In genomic region chr13:97545971-97546454, GRCm38 (mm10) we compare ENCODE assay signal across 8 mouse cellular contexts.
DNase-seq lines count a peak whose midpoint lies in the region; ATAC-seq and TF ChIP-seq lines count a peak whose summit lies in the region.

No protein-coding gene starts in this region.

- no peak overlapping the region for H3K4me2 ChIP-seq in midbrain, embryonic 14.5 days (ENCODE audit: low read length)

- DNase-seq in layer of hippocampus, adult 18-20 months (ENCODE audit: low spot score in 2 of 2): peak; percentile 60 to 75
- DNase-seq in layer of hippocampus, postnatal 10 days (ENCODE audit: low spot score in 2 of 2): no peak
- DNase-seq in fibroblast of lung, adult 2 months (ENCODE audit: low read depth): peak; percentile 62
- DNase-seq in midbrain, embryonic 14.5 days: peak; percentile 39
- no peak for DNase-seq in kidney, postnatal 14 days
- DNase-seq in thymus, postnatal 25 days: no peak
- DNase-seq in urinary bladder, postnatal 10 days (ENCODE audit: low spot score): no peak

- no peaks in the 10 kb centered on the region for H3K36me3 ChIP-seq in midbrain, embryonic 14.5 days (ENCODE audit: control insufficient read depth, insufficient read depth, low read length)

- peak overlapping the region; percentile 95 for H3K27ac ChIP-seq in bone marrow macrophage, adult 2 months (ENCODE audit: insufficient read depth, low read depth, low read length)
- no peak overlapping the region for H3K27ac ChIP-seq in midbrain, embryonic 14.5 days (replicated peaks; ENCODE audit: low read depth, low read length)

- 54% methylated on average over 9 of the region's 9 CpGs for WGBS in midbrain, embryonic 14.5 days

- TF ChIP-seq CTCF in bone marrow macrophage, adult 2 months (IDR thresholded peaks at IDR 0.05; ENCODE audit: low read depth, low read length): no peak

- no peaks in the 10 kb centered on the region for H3K27me3 ChIP-seq in midbrain, embryonic 14.5 days (ENCODE audit: control insufficient read depth, insufficient read depth, low read length)

- peaks cover 54% of the 10 kb centered on the region for H3K4me1 ChIP-seq in bone marrow macrophage, adult 2 months (ENCODE audit: control insufficient read depth, insufficient read depth, low read length)
- H3K4me1 ChIP-seq in midbrain, embryonic 14.5 days (ENCODE audit: control insufficient read depth, insufficient read depth, low read length): peaks cover 8% of the 10 kb centered on the region; the same call in 1 of the 2 replicates

- ATAC-seq in midbrain, embryonic 14.5 days (ENCODE audit: low FRiP score, low TSS enrichment): no peak

- no peak overlapping the region for H3K9ac ChIP-seq in midbrain, embryonic 14.5 days (replicated peaks; ENCODE audit: low read length)

- H3K9me3 ChIP-seq in midbrain, embryonic 14.5 days (ENCODE audit: control insufficient read depth, low read length): no peaks in the 10 kb centered on the region

- TF ChIP-seq POLR2A in bone marrow macrophage, adult 2 months (IDR thresholded peaks at IDR 0.05; ENCODE audit: borderline replicate concordance, low read depth, low read length): no peak

- no peak overlapping the region for H3K4me3 ChIP-seq in bone marrow macrophage, adult 2 months (ENCODE audit: insufficient read depth, low read length)
- H3K4me3 ChIP-seq in midbrain, embryonic 14.5 days (replicated peaks; ENCODE audit: low read depth, low read length): no peak overlapping the region

Comparison
In these comparisons a context has a peak if more than half of its experiments do, and no peak if none do; other contexts are left out.
1. DNase-seq: peak in layer of hippocampus, adult 18-20 months (2 of 2), fibroblast of lung, adult 2 months (single experiment) and midbrain, embryonic 14.5 days (single experiment); none in layer of hippocampus, postnatal 10 days (0 of 2), kidney, postnatal 14 days (single experiment), thymus, postnatal 25 days (single experiment) and urinary bladder, postnatal 10 days (single experiment).